Mouse (Mus musculus): ENCODE measurements around the gene Adamts2. TPM values are rescaled to one million over a fixed set of nuclear protein-coding genes. Genes with fewer than 3 reads are reported as not detected.

Gene Adamts2
- 0.69 and 2.1 TPM in 2 replicates for polyA plus RNA-seq (2014; fragmentation: Nextera tagmentation; extraction: Ambion mirVana)

GRCm38 (mm10) chr11:50601641-50602355, at the start of gene Adamts2:
Gene Adamts2, plus strand, starts transcription at chr11:50602084.
- Histone ChIP-seq H3K4me1 (ENCODE audit: control insufficient read depth, insufficient read depth, low read length) (peaks cover 11% of the 10 kb centered on the region), H3K27me3 (replicated peaks; ENCODE audit: control insufficient read depth, insufficient read depth, low read length) (peaks cover 52% of the 10 kb centered on the region), H3K27ac (ENCODE audit: low read depth, low read length) (no peak within 1 kb of the TSS), H3K4me2 (ENCODE audit: low read length) (peak within 1 kb of the TSS; percentile 100), H3K9me3 (replicated peaks; ENCODE audit: control insufficient read depth, low read length) (no peaks in the 10 kb centered on the region), H3K9ac (ENCODE audit: low read length) (peak within 1 kb of the TSS; percentile 62), H3K4me3 (ENCODE audit: low read depth, low read length) (peak within 1 kb of the TSS; percentile 55), H3K36me3 (ENCODE audit: control insufficient read depth, insufficient read depth, low read length) (no peaks in the 10 kb centered on the region)
- DNase-seq (ENCODE audit: low spot score) = peak; percentile 78
- ATAC-seq = peak; percentile 81
- under 1% methylated on average over 76 of the region's 82 CpGs for WGBS

- WGBS = 95% methylated on average over 3 of the region's 3 CpGs
- H3K4me2 ChIP-seq (ENCODE audit: low read length) = no peak overlapping the region
- H3K9me3 ChIP-seq (replicated peaks; ENCODE audit: control insufficient read depth, low read length) = 0 out of 2 replicates have a peak, but pooled peaks cover 4% of the 10 kb centered on the region
- H3K36me3 ChIP-seq (ENCODE audit: control insufficient read depth, insufficient read depth, low read length) = no peaks in the 10 kb centered on the region
- H3K27ac ChIP-seq (ENCODE audit: low read depth, low read length) = no peak overlapping the region
- ATAC-seq = no peak
- no peaks in the 10 kb centered on the region for H3K27me3 ChIP-seq (replicated peaks; ENCODE audit: control insufficient read depth, insufficient read depth, low read length)
- no peak overlapping the region for H3K4me3 ChIP-seq (ENCODE audit: low read depth, low read length)
- H3K4me1 ChIP-seq (ENCODE audit: control insufficient read depth, insufficient read depth, low read length) = no peaks in the 10 kb centered on the region
- no peak for DNase-seq (ENCODE audit: low spot score)
- H3K9ac ChIP-seq (ENCODE audit: low read length) = no peak overlapping the region
Observed at GRCm38 (mm10) chr11:50557064-50557463, 44.8 kb upstream of the Adamts2 start.

- Histone ChIP-seq H3K4me1 (ENCODE audit: control insufficient read depth, insufficient read depth, low read length) (no peaks in the 10 kb centered on the region), H3K36me3 (ENCODE audit: control insufficient read depth, insufficient read depth, low read length) (no peaks in the 10 kb centered on the region), H3K4me2 (ENCODE audit: low read length) (no peak overlapping the region), H3K9ac (ENCODE audit: low read length) (no peak overlapping the region), H3K4me3 (ENCODE audit: low read depth, low read length) (no peak overlapping the region), H3K9me3 (replicated peaks; ENCODE audit: control insufficient read depth, low read length) (0 out of 2 replicates have a peak, but pooled peaks cover 4% of the 10 kb centered on the region), H3K27ac (ENCODE audit: low read depth, low read length) (no peak overlapping the region), H3K27me3 (replicated peaks; ENCODE audit: control insufficient read depth, insufficient read depth, low read length) (no peaks in the 10 kb centered on the region)
- peak; percentile 73 for DNase-seq (ENCODE audit: low spot score)
- WGBS = 36% methylated on average over 4 of the region's 4 CpGs
- no peak for ATAC-seq
Observed at GRCm38 (mm10) chr11:50559108-50559507, 42.8 kb upstream of the Adamts2 start.

GRCm38 (mm10) chr11:50565466-50566211, 36.2 kb upstream of the Adamts2 start:
- Histone ChIP-seq H3K9ac (ENCODE audit: low read length) (no peak overlapping the region), H3K9me3 (replicated peaks; ENCODE audit: control insufficient read depth, low read length) (no peaks in the 10 kb centered on the region), H3K4me1 (ENCODE audit: control insufficient read depth, insufficient read depth, low read length) (no peaks in the 10 kb centered on the region), H3K4me2 (ENCODE audit: low read length) (no peak overlapping the region), H3K27me3 (replicated peaks; ENCODE audit: control insufficient read depth, insufficient read depth, low read length) (no peaks in the 10 kb centered on the region), H3K36me3 (ENCODE audit: control insufficient read depth, insufficient read depth, low read length) (no peaks in the 10 kb centered on the region), H3K4me3 (ENCODE audit: low read depth, low read length) (no peak overlapping the region), H3K27ac (ENCODE audit: low read depth, low read length) (no peak overlapping the region)
- 85% methylated on average over 20 of the region's 20 CpGs for WGBS
- ATAC-seq (no peak), DNase-seq (ENCODE audit: low spot score) (no peak)

- H3K4me1 ChIP-seq (ENCODE audit: control insufficient read depth, insufficient read depth, low read length) = no peaks in the 10 kb centered on the region
- H3K27ac ChIP-seq (ENCODE audit: low read depth, low read length) = no peak overlapping the region
- DNase-seq (ENCODE audit: low spot score) = peak; percentile 8
- H3K36me3 ChIP-seq (ENCODE audit: control insufficient read depth, insufficient read depth, low read length) = no peaks in the 10 kb centered on the region
- H3K4me3 ChIP-seq (ENCODE audit: low read depth, low read length) = no peak overlapping the region
- H3K9ac ChIP-seq (ENCODE audit: low read length) = no peak overlapping the region
- no peaks in the 10 kb centered on the region for H3K27me3 ChIP-seq (replicated peaks; ENCODE audit: control insufficient read depth, insufficient read depth, low read length)
- no peaks in the 10 kb centered on the region for H3K9me3 ChIP-seq (replicated peaks; ENCODE audit: control insufficient read depth, low read length)
- ATAC-seq = no peak
- H3K4me2 ChIP-seq (ENCODE audit: low read length) = no peak overlapping the region
- 77% methylated on average over 6 of the region's 6 CpGs for WGBS
Observed at GRCm38 (mm10) chr11:50571448-50571847, 30.4 kb upstream of the Adamts2 start.

GRCm38 (mm10) chr11:50576521-50576920, 25.4 kb upstream of the Adamts2 start:
- no peaks in the 10 kb centered on the region for H3K27me3 ChIP-seq (replicated peaks; ENCODE audit: control insufficient read depth, insufficient read depth, low read length)
- ATAC-seq (no peak), DNase-seq (ENCODE audit: low spot score) (no peak)
- 69% methylated on average over 4 of the region's 4 CpGs for WGBS
- no peaks in the 10 kb centered on the region for H3K9me3 ChIP-seq (replicated peaks; ENCODE audit: control insufficient read depth, low read length)
- no peak overlapping the region for H3K4me3 ChIP-seq (ENCODE audit: low read depth, low read length)
- no peak overlapping the region for H3K4me2 ChIP-seq (ENCODE audit: low read length)
- H3K36me3 ChIP-seq (ENCODE audit: control insufficient read depth, insufficient read depth, low read length) = no peaks in the 10 kb centered on the region
- no peak overlapping the region for H3K9ac ChIP-seq (ENCODE audit: low read length)
- no peak overlapping the region for H3K27ac ChIP-seq (ENCODE audit: low read depth, low read length)
- H3K4me1 ChIP-seq (ENCODE audit: control insufficient read depth, insufficient read depth, low read length) = no peaks in the 10 kb centered on the region

- ATAC-seq = no peak
- no peak overlapping the region for H3K27ac ChIP-seq (ENCODE audit: low read depth, low read length)
- H3K27me3 ChIP-seq (replicated peaks; ENCODE audit: control insufficient read depth, insufficient read depth, low read length) = no peaks in the 10 kb centered on the region
- no peak overlapping the region for H3K4me2 ChIP-seq (ENCODE audit: low read length)
- 49% methylated on average over 7 of the region's 7 CpGs for WGBS
- H3K4me1 ChIP-seq (ENCODE audit: control insufficient read depth, insufficient read depth, low read length) = no peaks in the 10 kb centered on the region
- H3K9me3 ChIP-seq (replicated peaks; ENCODE audit: control insufficient read depth, low read length) = no peaks in the 10 kb centered on the region
- DNase-seq (ENCODE audit: low spot score) = peak; percentile 23
- H3K36me3 ChIP-seq (ENCODE audit: control insufficient read depth, insufficient read depth, low read length) = no peaks in the 10 kb centered on the region
- H3K4me3 ChIP-seq (ENCODE audit: low read depth, low read length) = no peak overlapping the region
- no peak overlapping the region for H3K9ac ChIP-seq (ENCODE audit: low read length)
Observed at GRCm38 (mm10) chr11:50587026-50587425, 14.9 kb upstream of the Adamts2 start.

GRCm38 (mm10) chr11:50587787-50588186, 14.1 kb upstream of the Adamts2 start:
- Histone ChIP-seq H3K9me3 (replicated peaks; ENCODE audit: control insufficient read depth, low read length) (no peaks in the 10 kb centered on the region), H3K27me3 (replicated peaks; ENCODE audit: control insufficient read depth, insufficient read depth, low read length) (no peaks in the 10 kb centered on the region), H3K36me3 (ENCODE audit: control insufficient read depth, insufficient read depth, low read length) (no peaks in the 10 kb centered on the region), H3K27ac (ENCODE audit: low read depth, low read length) (no peak overlapping the region), H3K4me3 (ENCODE audit: low read depth, low read length) (no peak overlapping the region), H3K4me2 (ENCODE audit: low read length) (no peak overlapping the region), H3K9ac (ENCODE audit: low read length) (no peak overlapping the region), H3K4me1 (ENCODE audit: control insufficient read depth, insufficient read depth, low read length) (no peaks in the 10 kb centered on the region)
- 0 out of 2 replicates have a peak, but pooled peaks have one; percentile 26 for ATAC-seq
- 9% methylated on average over 3 of the region's 3 CpGs for WGBS
- peak; percentile 74 for DNase-seq (ENCODE audit: low spot score)

- ATAC-seq (no peak), DNase-seq (ENCODE audit: low spot score) (no peak)
- Histone ChIP-seq H3K27me3 (replicated peaks; ENCODE audit: control insufficient read depth, insufficient read depth, low read length) (no peaks in the 10 kb centered on the region), H3K4me3 (ENCODE audit: low read depth, low read length) (no peak overlapping the region), H3K4me1 (ENCODE audit: control insufficient read depth, insufficient read depth, low read length) (no peaks in the 10 kb centered on the region), H3K9me3 (replicated peaks; ENCODE audit: control insufficient read depth, low read length) (no peaks in the 10 kb centered on the region), H3K9ac (ENCODE audit: low read length) (no peak overlapping the region), H3K27ac (ENCODE audit: low read depth, low read length) (no peak overlapping the region), H3K4me2 (ENCODE audit: low read length) (no peak overlapping the region), H3K36me3 (ENCODE audit: control insufficient read depth, insufficient read depth, low read length) (no peaks in the 10 kb centered on the region)
- WGBS = 39% methylated on average over 11 of the region's 11 CpGs
Observed at GRCm38 (mm10) chr11:50589060-50589459, 12.8 kb upstream of the Adamts2 start.
